Mouse (Mus musculus) macrophage (primary cell): Measurements from ENCODE around the gene Tcp10c. TPM values are rescaled to one million over a fixed set of nuclear protein-coding genes. Genes with fewer than 3 reads are reported as not detected.
"Not testable (repeated sequence)": the region's sequence is repeated elsewhere in the genome, so short reads cannot be mapped to it uniquely, and the experiment has no call there.

Source experiments
- H3K27ac ChIP-seq: fragments of 350-480 bp; formaldehyde crosslinking; 2 replicates; pipeline ENCODE4 v1.9.0; 2021
- H3K36me3 ChIP-seq: fragments of 350-480 bp; formaldehyde crosslinking; 2 replicates; pipeline ENCODE4 v1.9.0; 2021; ENCODE audit errors: inconsistent target
- H3K4me3 ChIP-seq: fragments of 350-480 bp; formaldehyde crosslinking; 2 replicates; pipeline ENCODE4 v1.9.0; 2021; ENCODE audit errors: inconsistent target
- H3K79me2 ChIP-seq: fragments of 350-480 bp; formaldehyde crosslinking; 2 replicates; pipeline ENCODE4 v1.9.0; 2021; ENCODE audit errors: inconsistent target
- WGBS: methylation state at CpG from one replicate; pipeline ENCODE4 v1.1.7; 2026; ENCODE audit warnings: inconsistent platforms; ENCODE audit not compliant: missing documents; 5-methylcytosine and 5-hydroxymethylcytosine counted together
- polyA plus RNA-seq: library from polyadenylated mRNA; stranded (reverse); fragments of 250-400 nt; gene quantifications from 3 replicates; pipeline ENCODE4 v1.2.4, GENCODE M21; 2018; ENCODE audit warnings: inconsistent platforms

The Tcp10c gene
- polyA plus RNA-seq, 1 experiment from 2014 or later = not detected

DNA sequence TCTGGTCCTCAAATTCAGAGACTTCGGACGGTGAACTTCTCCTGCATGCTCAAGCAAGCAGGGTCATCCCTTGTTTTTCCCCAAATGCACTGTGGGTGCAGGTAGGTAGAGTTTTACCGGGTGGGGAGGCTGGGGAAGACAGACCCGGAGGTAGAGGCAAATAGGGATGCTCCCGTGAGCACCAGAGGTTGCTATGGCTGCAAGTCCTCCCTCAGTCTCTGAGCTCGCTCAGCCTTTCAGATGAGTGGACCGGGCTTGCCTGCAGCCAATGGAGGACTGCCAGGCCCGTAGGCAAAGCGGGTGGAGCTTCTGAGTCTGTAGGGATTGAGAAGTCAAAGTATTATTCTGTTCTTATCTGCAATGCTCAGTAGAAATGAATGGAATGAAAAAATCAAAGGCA, 9.8 kb downstream of the Tcp10c start:
- 88% methylated on average over 9 of the region's 9 CpGs for WGBS
- H3K27ac ChIP-seq, H3K79me2 ChIP-seq, H3K4me3 ChIP-seq, H3K36me3 ChIP-seq: not testable (repeated sequence)

DNA sequence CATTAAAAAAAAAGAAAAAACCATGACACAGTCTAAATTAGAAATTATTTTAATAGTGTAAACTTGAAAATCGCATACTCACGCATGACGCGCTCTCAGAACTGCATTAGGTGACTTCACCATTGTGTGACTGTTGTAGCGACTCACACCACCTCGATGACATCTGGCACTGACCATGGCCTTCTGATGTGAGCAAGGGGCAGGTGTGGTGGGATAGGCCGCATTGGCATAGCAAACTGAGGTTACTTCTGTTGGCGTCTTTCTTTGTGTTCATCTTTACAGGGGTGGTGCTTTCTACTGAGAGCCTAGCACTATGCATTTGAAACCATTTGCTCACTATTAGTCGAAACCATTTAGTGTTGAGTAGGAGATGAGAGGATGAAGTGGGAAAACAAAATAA, 12.8 kb downstream of the Tcp10c start:
- WGBS = 91% methylated on average over 9 of the region's 9 CpGs
- not testable (repeated sequence) for H3K27ac ChIP-seq, H3K79me2 ChIP-seq, H3K4me3 ChIP-seq, H3K36me3 ChIP-seq

DNA sequence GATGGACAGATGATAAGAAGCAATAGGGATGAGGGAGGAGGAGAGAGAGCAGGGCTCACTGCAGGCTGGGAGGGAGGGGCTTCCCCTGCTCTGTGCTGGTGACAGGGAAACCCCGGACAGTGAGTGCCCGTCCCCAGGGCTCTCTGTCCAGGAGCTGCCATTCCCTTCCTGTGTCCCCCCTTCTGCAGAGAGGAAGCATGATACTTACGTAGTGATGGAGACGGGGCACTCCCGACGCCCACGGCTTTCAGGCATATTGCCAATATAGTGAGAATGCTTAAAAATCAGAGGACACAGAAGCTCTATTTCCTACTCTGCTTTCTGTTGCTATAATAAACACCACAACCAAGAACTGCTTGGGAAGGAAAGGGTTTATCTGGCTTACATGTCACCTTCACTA, 14.3 kb downstream of the Tcp10c start:
- not testable (repeated sequence) for H3K27ac ChIP-seq, H3K79me2 ChIP-seq, H3K36me3 ChIP-seq, H3K4me3 ChIP-seq
- WGBS = 90% methylated on average over 7 of the region's 7 CpGs

DNA sequence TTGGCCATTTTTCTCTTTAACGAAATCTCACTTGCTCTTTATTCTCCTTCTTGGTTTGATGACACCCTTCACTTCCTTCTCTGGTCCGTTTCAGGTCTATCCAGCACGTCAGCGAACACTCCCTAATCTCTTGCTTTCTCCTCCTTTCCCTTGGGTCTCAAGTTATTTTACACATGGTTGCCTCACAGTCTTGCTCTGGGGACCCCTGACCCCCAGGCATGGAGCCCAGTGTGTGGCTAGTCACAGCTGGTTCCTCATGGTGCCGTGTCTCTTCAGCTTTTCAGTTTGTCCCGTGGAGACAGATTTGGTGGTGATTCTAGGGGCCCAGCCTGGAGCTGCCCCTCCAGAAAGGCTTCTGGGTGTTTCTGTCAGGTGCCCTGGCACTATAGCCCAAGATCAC, 16.4 kb downstream of the Tcp10c start:
- not testable (repeated sequence) for H3K79me2 ChIP-seq, H3K4me3 ChIP-seq, H3K36me3 ChIP-seq, H3K27ac ChIP-seq
- WGBS = no CpG with 5 or more reads among the region's 6 CpGs

DNA sequence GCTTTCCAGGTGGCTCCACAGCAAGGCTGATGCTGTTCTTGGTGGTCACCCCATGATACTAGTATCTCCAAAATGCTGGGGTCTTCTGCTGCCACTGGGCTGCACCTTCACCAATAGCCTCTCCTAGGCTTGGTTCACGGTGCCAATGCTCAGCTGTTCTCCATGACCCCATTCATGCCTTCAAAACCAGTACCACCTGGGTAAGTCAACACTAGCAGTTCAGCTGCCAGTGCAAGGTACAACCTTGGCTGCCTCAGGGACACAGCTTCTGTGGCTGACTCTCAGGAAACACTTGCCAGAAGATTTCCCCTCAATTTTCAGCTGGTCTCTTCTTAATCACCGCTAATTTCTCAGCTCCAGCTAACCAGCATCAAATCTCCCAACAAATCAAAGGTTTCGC, 24.0 kb downstream of the Tcp10c start:
- WGBS = 85% methylated on average over 2 of the region's 3 CpGs
- H3K79me2 ChIP-seq, H3K36me3 ChIP-seq, H3K4me3 ChIP-seq, H3K27ac ChIP-seq: not testable (repeated sequence)

DNA sequence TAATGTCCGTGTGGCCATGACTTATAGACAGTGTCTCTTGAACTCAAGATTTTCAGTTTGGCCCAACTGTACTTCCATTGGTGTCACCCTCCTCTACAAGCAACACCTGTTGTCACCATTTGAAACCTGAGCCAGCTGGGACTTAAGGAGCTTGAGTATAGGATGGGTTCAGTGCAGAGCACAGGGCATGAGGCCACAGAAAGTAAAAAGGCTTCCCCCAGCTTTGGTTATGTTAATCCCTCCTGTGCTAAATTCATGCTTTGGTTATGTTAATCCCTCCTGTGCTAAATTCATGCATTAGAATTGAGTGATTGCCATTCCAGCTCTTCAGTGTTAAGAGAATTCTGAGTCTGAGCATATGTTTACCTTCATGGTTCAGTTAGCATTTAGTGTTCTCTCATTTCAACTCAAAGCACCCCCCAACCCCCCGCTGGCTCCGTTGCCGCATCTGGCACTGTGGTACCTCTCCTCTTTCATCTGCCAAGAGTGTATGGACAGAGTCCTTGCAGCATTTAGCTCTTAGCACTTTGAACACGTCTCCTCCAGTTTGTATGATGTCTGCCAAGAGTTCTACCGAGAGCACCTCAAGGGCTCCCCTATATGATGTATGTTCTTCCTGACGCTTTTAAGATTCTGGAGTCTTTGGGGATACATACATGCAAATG, 25.7 kb downstream of the Tcp10c start:
- not testable (repeated sequence) for H3K79me2 ChIP-seq, H3K27ac ChIP-seq, H3K4me3 ChIP-seq, H3K36me3 ChIP-seq
- WGBS = 84% methylated on average over 4 of the region's 7 CpGs

DNA sequence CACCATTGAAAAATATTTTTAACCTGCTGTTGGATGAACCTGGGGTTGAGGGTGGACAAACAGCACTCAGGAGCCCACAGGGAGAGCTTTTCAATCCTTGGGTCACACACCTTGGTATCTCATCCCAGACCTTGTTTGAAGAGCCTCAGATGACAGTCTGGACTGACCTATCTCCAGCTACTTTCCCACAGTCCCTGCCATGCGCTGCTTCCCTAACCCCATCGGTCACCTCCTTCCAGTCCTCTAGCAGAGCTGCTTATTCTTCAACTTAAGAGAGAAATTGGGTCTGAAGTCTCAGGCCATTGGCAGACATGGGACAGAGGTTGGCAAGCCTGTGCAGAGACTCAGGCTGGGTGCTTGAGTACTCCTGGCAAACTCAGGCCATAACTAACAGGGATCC, 26.9 kb downstream of the Tcp10c start:
- 100% methylated on average over 2 of the region's 2 CpGs for WGBS
- H3K79me2 ChIP-seq, H3K4me3 ChIP-seq, H3K27ac ChIP-seq, H3K36me3 ChIP-seq: not testable (repeated sequence)

DNA sequence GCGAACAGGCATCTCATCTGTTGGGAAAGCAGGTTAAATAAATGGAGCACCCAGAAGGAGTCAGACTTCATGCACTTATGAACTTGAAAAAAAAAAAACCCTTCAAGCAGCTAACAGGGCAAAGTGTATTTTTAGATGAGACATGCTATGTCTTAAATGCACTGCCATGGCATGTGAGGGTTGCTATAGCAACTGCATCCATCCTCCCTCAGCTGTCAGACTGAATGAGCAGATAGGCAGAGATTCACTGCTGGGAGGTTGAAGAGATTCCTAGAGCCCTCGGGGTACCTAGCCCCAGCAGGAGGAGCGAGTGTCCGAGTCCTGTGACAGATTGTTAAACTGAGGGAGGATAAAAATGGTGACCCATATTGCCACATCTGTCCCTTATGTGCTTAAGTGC, 36.6 kb downstream of the Tcp10c start:
- not testable (repeated sequence) for H3K79me2 ChIP-seq, H3K36me3 ChIP-seq, H3K27ac ChIP-seq, H3K4me3 ChIP-seq
- no CpG with 5 or more reads among the region's 4 CpGs for WGBS

DNA sequence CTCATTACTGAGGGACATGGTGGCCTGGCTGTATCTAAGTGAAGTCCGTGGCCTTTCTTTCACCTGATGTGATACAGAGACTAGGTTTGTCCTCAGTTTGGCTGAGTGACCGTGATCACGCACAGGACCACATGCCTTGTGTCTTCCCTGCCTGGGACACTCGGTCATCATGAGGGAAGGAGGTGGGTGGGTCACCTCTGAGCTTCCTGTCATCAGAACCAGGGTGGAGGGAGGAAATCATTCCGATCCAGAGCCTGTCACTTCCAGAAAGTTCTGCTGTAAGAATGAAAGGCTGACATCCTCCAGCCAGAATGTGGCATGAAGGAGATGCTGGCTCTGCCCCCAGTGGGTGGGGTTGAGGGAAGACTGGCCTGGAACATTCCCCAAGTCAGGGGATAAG, 45.6 kb downstream of the Tcp10c start:
- H3K4me3 ChIP-seq, H3K27ac ChIP-seq, H3K79me2 ChIP-seq, H3K36me3 ChIP-seq: not testable (repeated sequence)
- 95% methylated on average over 3 of the region's 5 CpGs for WGBS

DNA sequence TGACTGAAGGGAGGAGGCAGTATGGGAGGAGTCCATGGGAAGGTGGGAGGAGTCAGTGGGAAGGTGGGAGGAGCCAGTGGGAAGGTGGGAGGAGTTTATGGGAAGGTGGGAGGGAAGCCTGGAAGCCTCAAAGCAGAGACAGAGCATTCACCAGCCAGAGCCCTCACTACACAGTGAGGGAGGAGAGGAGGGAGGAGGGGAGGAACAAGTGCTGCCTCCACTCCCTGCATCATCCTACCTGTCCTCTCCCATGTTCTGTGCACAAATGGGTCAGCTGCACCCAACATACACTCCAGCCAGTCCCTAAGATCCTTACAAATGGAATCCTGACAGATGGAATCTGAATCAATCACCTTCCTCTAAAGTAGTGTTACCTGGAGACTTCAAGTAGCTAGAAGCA, 47.7 kb downstream of the Tcp10c start:
- not testable (repeated sequence) for H3K36me3 ChIP-seq, H3K27ac ChIP-seq, H3K4me3 ChIP-seq, H3K79me2 ChIP-seq

DNA sequence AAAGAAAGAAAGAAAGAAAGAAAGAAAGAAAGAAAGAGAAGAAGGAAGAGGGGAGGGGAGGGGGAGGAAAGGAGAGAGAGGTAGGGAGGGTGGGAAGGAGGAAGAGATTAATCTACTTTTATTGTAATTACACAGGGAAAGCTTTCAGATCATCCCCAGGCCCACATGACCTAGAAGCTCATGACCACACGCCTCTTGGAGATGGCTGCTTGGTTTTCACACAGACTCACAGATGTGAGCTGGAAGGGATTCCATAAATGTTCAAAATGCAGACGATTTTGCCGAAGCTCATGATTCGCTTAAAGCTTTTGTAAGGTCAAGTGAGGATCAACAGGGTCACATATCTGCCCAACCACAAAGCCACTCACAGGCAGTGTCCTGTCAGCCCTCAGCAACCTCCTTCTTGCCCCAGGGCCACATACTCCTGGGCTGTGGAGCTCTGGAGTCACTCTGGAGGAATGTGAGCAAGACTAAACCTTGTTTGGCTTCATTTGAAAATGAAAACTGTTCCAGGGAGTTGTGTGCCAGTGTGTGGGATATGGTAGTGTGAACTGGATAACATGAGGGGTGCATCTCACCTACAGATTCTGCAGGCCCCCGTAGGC, 49.3 kb downstream of the Tcp10c start:
- not testable (repeated sequence) for H3K4me3 ChIP-seq, H3K36me3 ChIP-seq
- 76% methylated on average over 5 of the region's 5 CpGs for WGBS

DNA sequence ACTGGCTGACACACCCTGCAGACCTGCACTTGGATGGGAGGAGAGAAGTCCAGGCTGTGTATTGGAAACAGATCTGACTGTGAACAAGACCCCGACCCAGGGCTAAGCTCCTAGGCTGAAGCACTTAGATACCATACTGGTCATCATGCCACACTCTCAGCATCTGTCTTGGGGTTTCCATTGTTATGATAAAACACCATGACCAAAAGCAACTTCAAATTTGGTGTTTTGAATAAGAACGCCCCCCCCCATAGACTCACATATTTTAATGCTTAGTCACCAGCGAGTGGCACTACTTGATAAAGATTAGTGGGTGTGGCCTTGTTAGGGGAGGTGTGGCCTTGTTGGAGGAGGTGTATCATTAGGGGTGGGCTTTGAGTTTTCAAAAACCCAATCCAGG, 51.7 kb downstream of the Tcp10c start:
- H3K79me2 ChIP-seq, H3K27ac ChIP-seq, H3K4me3 ChIP-seq, H3K36me3 ChIP-seq: not testable (repeated sequence)
- WGBS = 85% methylated on average over 3 of the region's 3 CpGs

More for the DNA sequence above, 49.3 kb downstream of the Tcp10c start:
- not testable (repeated sequence) for H3K27ac ChIP-seq, H3K79me2 ChIP-seq

DNA sequence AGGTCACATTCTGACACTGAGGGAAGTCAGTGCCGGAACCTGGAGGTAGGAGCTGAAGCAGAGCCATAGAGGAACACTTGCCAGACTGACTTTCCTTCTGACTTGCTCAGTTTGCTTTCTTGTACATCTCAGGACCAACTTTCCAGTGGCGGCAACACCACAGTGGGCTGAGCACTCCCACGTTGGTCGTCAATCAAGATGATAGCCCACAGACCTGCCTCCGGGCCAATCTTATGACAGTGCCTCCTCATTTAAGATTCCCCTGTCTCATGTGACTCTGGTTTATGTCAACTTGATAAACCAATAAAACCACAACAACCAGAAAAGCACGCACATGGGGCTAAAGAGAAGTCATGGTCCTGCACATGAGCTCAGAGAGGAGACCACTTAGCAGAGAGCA, 52.3 kb downstream of the Tcp10c start:
- H3K27ac ChIP-seq, H3K36me3 ChIP-seq, H3K79me2 ChIP-seq, H3K4me3 ChIP-seq: not testable (repeated sequence)
- 88% methylated on average over 5 of the region's 6 CpGs for WGBS

DNA sequence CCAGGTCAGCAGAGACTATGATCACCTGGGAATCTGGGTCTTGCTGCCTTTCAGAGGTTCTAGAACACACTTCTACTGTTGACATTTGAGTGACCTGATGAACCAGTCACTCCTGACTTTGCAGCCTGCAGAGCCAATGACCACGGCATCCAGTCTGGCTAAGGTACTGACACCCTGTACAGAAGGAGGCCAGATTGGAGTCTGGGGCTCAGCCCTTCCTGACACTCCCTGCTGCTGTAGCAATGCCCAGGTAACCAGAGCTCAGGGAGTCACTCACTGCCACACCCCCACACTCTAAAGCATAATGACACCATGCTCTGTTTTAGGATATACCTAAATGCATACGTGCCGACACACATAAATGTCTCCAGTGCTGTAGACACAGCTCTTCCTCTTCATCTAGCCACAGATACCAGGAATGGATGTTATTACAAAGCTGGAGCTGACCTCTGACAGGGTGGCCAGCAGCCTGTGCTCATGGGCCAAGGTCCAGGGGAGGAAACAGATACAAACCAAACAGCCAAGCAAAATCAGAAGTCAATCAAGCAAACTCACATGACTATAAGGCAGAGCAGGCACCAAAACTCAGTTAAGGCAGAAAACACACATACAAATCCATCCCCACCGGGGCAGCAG, 53.4 kb downstream of the Tcp10c start:
- not testable (repeated sequence) for H3K4me3 ChIP-seq, H3K79me2 ChIP-seq, H3K27ac ChIP-seq, H3K36me3 ChIP-seq
- WGBS = 94% methylated on average over 3 of the region's 4 CpGs

DNA sequence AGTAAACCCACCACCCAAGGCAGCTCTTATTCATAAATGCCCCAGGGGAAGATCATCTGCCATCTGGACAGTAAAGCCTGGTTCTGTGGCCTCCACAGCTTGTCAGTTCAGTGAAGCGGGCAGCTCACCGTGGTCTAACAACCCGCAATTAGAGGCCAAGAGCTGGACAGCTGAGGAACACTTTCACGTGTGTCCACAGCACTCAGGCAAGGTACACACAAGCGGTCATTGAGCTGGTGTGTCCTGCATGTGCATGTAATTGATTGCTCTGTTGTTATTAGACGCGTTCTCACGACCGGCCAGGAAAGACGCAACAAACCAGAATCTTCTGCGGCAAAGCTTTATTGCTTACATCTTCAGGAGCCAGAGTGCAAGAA, 53.9 kb downstream of the Tcp10c start:
- H3K4me3 ChIP-seq, H3K27ac ChIP-seq, H3K79me2 ChIP-seq, H3K36me3 ChIP-seq: not testable (repeated sequence)
- WGBS = 95% methylated on average over 6 of the region's 11 CpGs
